Mouse (Mus musculus): ENCODE data around the gene Shb. TPM values are rescaled to one million over a fixed set of nuclear protein-coding genes. Genes with fewer than 3 reads are reported as not detected.

The Shb gene
- 4.3 TPM for polyA plus RNA-seq (2014; fragmentation: Illumina TruSeq; extraction: RNeasy Lipid Tissue Mini Kit (QIAGEN cat#74804); ENCODE audit: low replicate concordance)

GRCm38 (mm10) chr4:45532375-45532774 is at the start of gene Shb:
Gene Shb, minus strand, starts transcription at chr4:45532470.

GRCm38 (mm10) chr4:45408427-45409132 is 123.7 kb downstream of the Shb start, which contains the start of gene Slc25a51:
Gene Slc25a51, minus strand, starts transcription at chr4:45408766.

Other genes with a start within 250 kb of the Shb start
- gene Trmt10b, start 235.3 kb downstream of the Shb start, polyA plus RNA-seq (2014; fragmentation: Illumina TruSeq; extraction: RNeasy Lipid Tissue Mini Kit (QIAGEN cat#74804); ENCODE audit: low replicate concordance) = 8.7 TPM
- gene Dcaf10, start 190.4 kb downstream of the Shb start, polyA plus RNA-seq (2014; fragmentation: Illumina TruSeq; extraction: RNeasy Lipid Tissue Mini Kit (QIAGEN cat#74804); ENCODE audit: low replicate concordance) = 23.3 TPM
- 49.9 TPM for gene Exosc3, start 189.7 kb downstream of the Shb start, polyA plus RNA-seq (2014; fragmentation: Illumina TruSeq; extraction: RNeasy Lipid Tissue Mini Kit (QIAGEN cat#74804); ENCODE audit: low replicate concordance)
- 75.8 TPM for gene Slc25a51, start 123.7 kb downstream of the Shb start, polyA plus RNA-seq (2014; fragmentation: Illumina TruSeq; extraction: RNeasy Lipid Tissue Mini Kit (QIAGEN cat#74804); ENCODE audit: low replicate concordance)

Data from small intestine, adult 10 weeks (tissue).